Mouse (Mus musculus) ES-Bruce4 (cell line): Measurements from ENCODE around the gene Rabggtb.

Source experiments
- CTCF ChIP-seq: IDR thresholded peaks from one replicate; pipeline ENCODE4 v1.8.1; 2011; ENCODE audit warnings: low read depth, low read length
- POLR2A ChIP-seq: IDR thresholded peaks from one replicate; pipeline ENCODE4 v1.8.1; 2011; ENCODE audit warnings: low read length; ENCODE audit not compliant: insufficient read depth

DNA sequence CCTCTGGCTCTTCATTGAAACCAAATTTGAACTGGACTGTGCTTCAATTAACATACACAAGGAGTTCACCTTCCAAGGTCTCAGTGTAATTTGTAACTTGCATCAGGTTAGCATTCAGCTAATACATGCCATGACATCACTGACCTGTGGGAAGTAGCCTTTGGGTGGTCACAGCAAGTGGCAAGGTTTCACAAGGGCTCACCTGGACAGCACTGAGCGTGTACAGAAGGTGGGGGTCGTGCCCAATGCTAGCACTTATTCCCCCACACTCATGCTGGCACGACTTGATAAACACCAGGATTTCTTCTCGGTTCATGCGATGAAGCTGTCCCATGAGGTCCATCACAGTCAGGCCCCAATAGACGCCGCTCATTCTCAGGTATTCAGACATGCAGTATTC lies 2.3 kb downstream of the Rabggtb start:
- no peak for TF ChIP-seq CTCF
- no peak for TF ChIP-seq POLR2A
